Mouse (Mus musculus): ENCODE measurements at regions not wholly inside any gene's neighbourhood (a gene's known extent, or its start where the extent isn't known, plus 50 kb on each side); places are given as distances from the start of the nearest gene placed in this dataset.

GRCm38 (mm10) chr9:30824056-30824625, 98.1 kb downstream of the Adamts15 start:
- H3K27me3 ChIP-seq (ENCODE audit: control insufficient read depth, insufficient read depth, low read length), result no peaks in the 10 kb centered on the region
- no peak overlapping the region for H3K9ac ChIP-seq (replicated peaks; ENCODE audit: low read length)
- H3K4me1 ChIP-seq (ENCODE audit: control insufficient read depth, insufficient read depth, low read length), result no peaks in the 10 kb centered on the region
- WGBS, result 77% methylated on average over 4 of the region's 4 CpGs
- no peak for DNase-seq
- no peak overlapping the region for H3K27ac ChIP-seq (replicated peaks; ENCODE audit: low read depth, low read length)
- H3K4me3 ChIP-seq (replicated peaks; ENCODE audit: low read depth, low read length), result no peak overlapping the region
- no peaks in the 10 kb centered on the region for H3K36me3 ChIP-seq (ENCODE audit: control insufficient read depth, insufficient read depth, low read length)
- no peak for ATAC-seq (ENCODE audit: low FRiP score, low TSS enrichment)
- no peaks in the 10 kb centered on the region for H3K9me3 ChIP-seq (ENCODE audit: control insufficient read depth, low read length)
- H3K4me2 ChIP-seq (ENCODE audit: low read length), result no peak overlapping the region

DNA sequence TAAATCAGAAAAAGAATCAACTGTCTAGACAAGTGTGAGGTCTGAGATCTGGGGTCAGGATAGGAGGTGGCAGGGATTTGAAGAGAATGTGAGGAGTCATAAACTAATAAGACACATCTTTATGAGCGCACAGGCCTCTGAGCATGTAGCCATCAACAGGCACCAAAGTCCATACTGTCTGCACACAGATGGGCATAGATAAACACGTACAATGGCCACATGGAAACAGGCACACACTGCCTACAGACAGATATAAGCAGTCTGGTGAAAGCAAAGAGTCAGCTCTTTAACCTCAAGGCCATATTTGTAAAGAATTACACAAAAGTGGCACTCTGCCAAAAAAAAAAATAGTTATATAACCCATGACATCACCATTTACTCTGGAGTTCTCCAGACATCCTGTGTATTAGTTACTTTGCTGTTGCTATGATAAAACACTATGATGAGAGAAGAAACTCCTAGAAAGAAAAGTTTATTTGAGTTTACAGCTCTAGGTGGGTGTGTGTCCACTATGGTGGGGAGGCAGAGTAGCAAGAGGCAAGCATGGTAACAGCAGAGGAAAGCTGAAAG, 101.4 kb downstream of the Adamts15 start:
- H3K4me3 ChIP-seq (replicated peaks; ENCODE audit: low read depth, low read length), result no peak overlapping the region
- no peaks in the 10 kb centered on the region for H3K4me1 ChIP-seq (ENCODE audit: control insufficient read depth, insufficient read depth, low read length)
- no peaks in the 10 kb centered on the region for H3K9me3 ChIP-seq (ENCODE audit: control insufficient read depth, low read length)
- H3K4me2 ChIP-seq (ENCODE audit: low read length), result no peak overlapping the region
- no peak overlapping the region for H3K27ac ChIP-seq (replicated peaks; ENCODE audit: low read depth, low read length)
- H3K36me3 ChIP-seq (ENCODE audit: control insufficient read depth, insufficient read depth, low read length), result no peaks in the 10 kb centered on the region
- no peak for ATAC-seq (ENCODE audit: low FRiP score, low TSS enrichment)
- WGBS, result 92% methylated on average over 2 of the region's 2 CpGs
- DNase-seq, result no peak
- H3K9ac ChIP-seq (replicated peaks; ENCODE audit: low read length), result no peak overlapping the region
- H3K27me3 ChIP-seq (ENCODE audit: control insufficient read depth, insufficient read depth, low read length), result no peaks in the 10 kb centered on the region

DNA sequence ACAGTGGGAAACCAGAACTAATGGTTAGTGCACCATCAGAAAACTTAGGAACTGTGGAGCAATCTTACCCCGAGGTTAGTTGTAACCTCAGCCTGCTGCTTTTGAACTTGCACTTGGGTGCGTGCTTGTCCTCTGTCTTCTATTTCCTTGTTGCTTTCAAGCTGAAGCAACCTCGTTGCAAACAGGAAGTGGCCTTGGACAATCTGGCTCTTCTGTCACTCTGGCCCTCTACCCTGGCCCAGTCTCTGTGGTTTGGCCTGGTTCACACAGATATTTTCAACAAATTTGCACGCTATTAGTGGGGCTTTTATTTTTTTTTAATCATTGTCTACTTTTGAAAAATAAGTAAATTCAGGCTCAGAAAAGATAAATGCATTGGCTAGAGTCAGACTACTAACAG, 109.0 kb downstream of the Adamts15 start:
- Histone ChIP-seq H3K9ac (replicated peaks; ENCODE audit: low read length) (no peak overlapping the region), H3K27me3 (ENCODE audit: control insufficient read depth, insufficient read depth, low read length) (no peaks in the 10 kb centered on the region), H3K4me3 (replicated peaks; ENCODE audit: low read depth, low read length) (no peak overlapping the region), H3K27ac (replicated peaks; ENCODE audit: low read depth, low read length) (no peak overlapping the region), H3K4me2 (ENCODE audit: low read length) (no peak overlapping the region), H3K36me3 (ENCODE audit: control insufficient read depth, insufficient read depth, low read length) (no peaks in the 10 kb centered on the region), H3K4me1 (ENCODE audit: control insufficient read depth, insufficient read depth, low read length) (no peaks in the 10 kb centered on the region), H3K9me3 (ENCODE audit: control insufficient read depth, low read length) (no peaks in the 10 kb centered on the region)
- no peak for DNase-seq
- 83% methylated on average over 4 of the region's 4 CpGs for WGBS
- ATAC-seq (ENCODE audit: low FRiP score, low TSS enrichment), result no peak

DNA sequence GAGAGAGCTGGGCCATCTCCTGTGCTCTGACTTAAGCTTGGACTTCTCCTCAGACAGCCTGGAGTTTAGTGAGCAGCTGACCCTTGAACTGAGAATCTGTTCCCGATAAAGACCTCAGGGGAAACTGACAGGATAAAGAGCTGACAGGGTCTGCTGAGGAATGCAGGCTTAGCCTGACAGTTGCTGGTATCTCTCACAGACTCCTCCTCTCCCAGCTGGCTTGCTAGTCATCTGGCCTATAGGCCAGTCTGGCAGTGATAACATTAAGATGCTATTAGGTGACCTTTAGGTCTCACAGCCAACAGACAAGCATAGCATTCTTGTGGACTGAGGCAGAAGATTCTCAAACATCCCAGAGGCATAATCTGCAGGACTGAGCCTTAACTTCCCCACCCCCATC, 111.4 kb downstream of the Adamts15 start:
- DNase-seq (peak; percentile 5), ATAC-seq (ENCODE audit: low FRiP score, low TSS enrichment) (no peak)
- H3K4me2 ChIP-seq (ENCODE audit: low read length), result no peak overlapping the region
- H3K27me3 ChIP-seq (ENCODE audit: control insufficient read depth, insufficient read depth, low read length), result no peaks in the 10 kb centered on the region
- WGBS, result 14% methylated on average over 1 of the region's 1 CpGs
- no peak overlapping the region for H3K4me3 ChIP-seq (replicated peaks; ENCODE audit: low read depth, low read length)
- H3K9ac ChIP-seq (replicated peaks; ENCODE audit: low read length), result no peak overlapping the region
- no peaks in the 10 kb centered on the region for H3K4me1 ChIP-seq (ENCODE audit: control insufficient read depth, insufficient read depth, low read length)
- no peak overlapping the region for H3K27ac ChIP-seq (replicated peaks; ENCODE audit: low read depth, low read length)
- H3K9me3 ChIP-seq (ENCODE audit: control insufficient read depth, low read length), result no peaks in the 10 kb centered on the region
- H3K36me3 ChIP-seq (ENCODE audit: control insufficient read depth, insufficient read depth, low read length), result no peaks in the 10 kb centered on the region

GRCm38 (mm10) chr9:30810290-30810689, 112.0 kb downstream of the Adamts15 start:
- no peak overlapping the region for H3K9ac ChIP-seq (replicated peaks; ENCODE audit: low read length)
- no peaks in the 10 kb centered on the region for H3K4me1 ChIP-seq (ENCODE audit: control insufficient read depth, insufficient read depth, low read length)
- DNase-seq (no peak), ATAC-seq (ENCODE audit: low FRiP score, low TSS enrichment) (no peak)
- H3K9me3 ChIP-seq (ENCODE audit: control insufficient read depth, low read length), result no peaks in the 10 kb centered on the region
- no peaks in the 10 kb centered on the region for H3K27me3 ChIP-seq (ENCODE audit: control insufficient read depth, insufficient read depth, low read length)
- H3K4me2 ChIP-seq (ENCODE audit: low read length), result no peak overlapping the region
- 54% methylated on average over 4 of the region's 4 CpGs for WGBS
- no peaks in the 10 kb centered on the region for H3K36me3 ChIP-seq (ENCODE audit: control insufficient read depth, insufficient read depth, low read length)
- H3K4me3 ChIP-seq (replicated peaks; ENCODE audit: low read depth, low read length), result no peak overlapping the region
- no peak overlapping the region for H3K27ac ChIP-seq (replicated peaks; ENCODE audit: low read depth, low read length)

DNA sequence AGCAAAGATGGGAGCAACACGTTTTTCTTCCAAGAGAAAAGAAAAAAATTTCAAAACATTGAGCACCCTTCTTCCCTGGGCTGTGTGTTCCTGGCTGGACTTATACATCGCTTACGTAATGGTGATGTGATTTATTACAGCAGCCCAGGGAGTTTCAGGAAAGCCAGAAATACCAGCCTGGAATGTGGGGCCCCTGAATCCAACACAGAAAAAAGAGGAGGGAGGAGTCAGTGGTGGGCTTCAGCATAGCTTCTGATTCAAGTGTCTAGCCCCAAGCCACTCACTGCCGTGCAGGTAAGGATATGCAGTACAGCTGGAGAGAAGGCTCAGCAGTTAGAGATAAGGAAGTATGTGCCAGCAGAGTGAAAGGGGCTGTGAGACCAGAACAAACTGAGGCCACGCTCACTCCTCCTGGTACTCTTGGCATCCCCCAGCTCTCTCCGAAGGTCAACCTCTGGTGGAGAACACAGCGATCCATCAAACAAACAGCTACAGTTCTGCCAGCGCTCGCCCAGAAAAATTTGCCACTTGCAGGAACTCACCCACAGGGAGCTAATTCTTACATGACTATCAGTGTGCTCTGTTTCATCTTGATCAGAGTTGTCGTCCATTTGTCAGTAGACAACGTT, 113.3 kb downstream of the Adamts15 start:
- no peak overlapping the region for H3K4me3 ChIP-seq (replicated peaks; ENCODE audit: low read depth, low read length)
- H3K9me3 ChIP-seq (ENCODE audit: control insufficient read depth, low read length), result no peaks in the 10 kb centered on the region
- H3K36me3 ChIP-seq (ENCODE audit: control insufficient read depth, insufficient read depth, low read length), result no peaks in the 10 kb centered on the region
- no peak overlapping the region for H3K4me2 ChIP-seq (ENCODE audit: low read length)
- WGBS, result 89% methylated on average over 11 of the region's 11 CpGs
- no peaks in the 10 kb centered on the region for H3K4me1 ChIP-seq (ENCODE audit: control insufficient read depth, insufficient read depth, low read length)
- no peak overlapping the region for H3K27ac ChIP-seq (replicated peaks; ENCODE audit: low read depth, low read length)
- no peaks in the 10 kb centered on the region for H3K27me3 ChIP-seq (ENCODE audit: control insufficient read depth, insufficient read depth, low read length)
- no peak for ATAC-seq (ENCODE audit: low FRiP score, low TSS enrichment)
- DNase-seq, result no peak
- no peak overlapping the region for H3K9ac ChIP-seq (replicated peaks; ENCODE audit: low read length)

GRCm38 (mm10) chr9:30803755-30804532, 118.3 kb downstream of the Adamts15 start:
- no peak overlapping the region for H3K4me2 ChIP-seq (ENCODE audit: low read length)
- no peak for ATAC-seq (ENCODE audit: low FRiP score, low TSS enrichment)
- WGBS, result 81% methylated on average over 10 of the region's 10 CpGs
- H3K9me3 ChIP-seq (ENCODE audit: control insufficient read depth, low read length), result no peaks in the 10 kb centered on the region
- H3K4me1 ChIP-seq (ENCODE audit: control insufficient read depth, insufficient read depth, low read length), result no peaks in the 10 kb centered on the region
- H3K36me3 ChIP-seq (ENCODE audit: control insufficient read depth, insufficient read depth, low read length), result no peaks in the 10 kb centered on the region
- no peaks in the 10 kb centered on the region for H3K27me3 ChIP-seq (ENCODE audit: control insufficient read depth, insufficient read depth, low read length)
- H3K4me3 ChIP-seq (replicated peaks; ENCODE audit: low read depth, low read length), result no peak overlapping the region
- DNase-seq, result no peak
- no peak overlapping the region for H3K9ac ChIP-seq (replicated peaks; ENCODE audit: low read length)
- no peak overlapping the region for H3K27ac ChIP-seq (replicated peaks; ENCODE audit: low read depth, low read length)

GRCm38 (mm10) chr9:30802826-30803225, 119.4 kb downstream of the Adamts15 start:
- ATAC-seq (ENCODE audit: low FRiP score, low TSS enrichment) (no peak), DNase-seq (no peak)
- Histone ChIP-seq H3K27ac (replicated peaks; ENCODE audit: low read depth, low read length) (no peak overlapping the region), H3K4me2 (ENCODE audit: low read length) (no peak overlapping the region), H3K9me3 (ENCODE audit: control insufficient read depth, low read length) (no peaks in the 10 kb centered on the region), H3K4me1 (ENCODE audit: control insufficient read depth, insufficient read depth, low read length) (no peaks in the 10 kb centered on the region), H3K4me3 (replicated peaks; ENCODE audit: low read depth, low read length) (no peak overlapping the region), H3K9ac (replicated peaks; ENCODE audit: low read length) (no peak overlapping the region), H3K27me3 (ENCODE audit: control insufficient read depth, insufficient read depth, low read length) (no peaks in the 10 kb centered on the region), H3K36me3 (ENCODE audit: control insufficient read depth, insufficient read depth, low read length) (no peaks in the 10 kb centered on the region)
- WGBS, result 80% methylated on average over 3 of the region's 3 CpGs

All from midbrain, embryonic 14.5 days (tissue).